Mouse (Mus musculus): Measurements from ENCODE around the gene Nt5c2.

GRCm38 (mm10) chr19:47034916-47035315, 20.0 kb upstream of the Nt5c2 start:
- TF ChIP-seq POLR2A (IDR thresholded peaks at IDR 0.05; ENCODE audit: insufficient read depth, low read length) (no peak), CTCF (IDR thresholded peaks at IDR 0.05; ENCODE audit: low read depth, low read length) (no peak), EP300 (IDR thresholded peaks at IDR 0.05; ENCODE audit: insufficient read depth, low read depth, low read length) (no peak)

All from ES-Bruce4 (cell line).